ENCODE assay signal across 13 mouse cellular contexts in genomic region chr11:43565852-43566251, GRCm38 (mm10). TPM values are rescaled to one million over a fixed set of nuclear protein-coding genes. Genes with fewer than 3 reads are reported as not detected.
A peak's percentile ranks its signal among the peaks of the same experiment; 100 is the strongest.
DNase-seq lines count a peak whose midpoint lies in the region; ATAC-seq and TF ChIP-seq lines count a peak whose summit lies in the region.
"Had no signal": no experiment of that assay in that cellular context is flagged by ENCODE, and none has a peak within 500 bp of the region (broad histone marks: within the 10 kb centered on the region; RNA-seq: fewer than 3 reads in every experiment).

No protein-coding gene starts in this region.

- H3K4me1 ChIP-seq in hindbrain, embryonic 10.5 days (replicated peaks): peaks cover 67% of the 10 kb centered on the region
- H3K4me1 ChIP-seq in hindbrain, postnatal 0 days (ENCODE audit: insufficient read depth, low read length): peaks cover 9% of the 10 kb centered on the region; the same call in 1 of the 2 replicates
- H3K4me1 ChIP-seq in embryonic facial prominence, embryonic 10.5 days: peaks cover 53% of the 10 kb centered on the region
- H3K4me1 ChIP-seq in intestine, embryonic 15.5 days (replicated peaks): peaks cover 19% of the 10 kb centered on the region; the same call in 1 of the 2 replicates
- peaks cover 11% of the 10 kb centered on the region; the same call in 1 of the 2 replicates for H3K4me1 ChIP-seq in neural tube, embryonic 12.5 days

- peak overlapping the region; percentile 82 for H3K27ac ChIP-seq in hindbrain, embryonic 10.5 days
- no peak overlapping the region for H3K27ac ChIP-seq in hindbrain, postnatal 0 days
- peak overlapping the region; percentile 69 for H3K27ac ChIP-seq in embryonic facial prominence, embryonic 10.5 days (replicated peaks)
- peak overlapping the region; percentile 65 for H3K27ac ChIP-seq in intestine, embryonic 15.5 days
- H3K27ac ChIP-seq in neural tube, embryonic 12.5 days: no peak overlapping the region

- H3K9me3 ChIP-seq in hindbrain, embryonic 10.5 days: no peaks in the 10 kb centered on the region
- H3K9me3 ChIP-seq in hindbrain, postnatal 0 days (ENCODE audit: low read length): no peaks in the 10 kb centered on the region
- no peaks in the 10 kb centered on the region for H3K9me3 ChIP-seq in embryonic facial prominence, embryonic 10.5 days
- no peaks in the 10 kb centered on the region for H3K9me3 ChIP-seq in intestine, embryonic 15.5 days
- no peaks in the 10 kb centered on the region for H3K9me3 ChIP-seq in neural tube, embryonic 12.5 days
- H3K9me3 ChIP-seq: embryonic facial prominence, embryonic 15.5 days had no signal

- no peak overlapping the region; the same call in 1 of the 2 replicates for H3K9ac ChIP-seq in hindbrain, postnatal 0 days (replicated peaks; ENCODE audit: low read length)
- no peak overlapping the region for H3K9ac ChIP-seq in intestine, embryonic 15.5 days
- 0 out of 2 replicates have a peak overlapping the region, but pooled peaks have one; percentile 9 for H3K9ac ChIP-seq in neural tube, embryonic 12.5 days
- H3K9ac ChIP-seq: embryonic facial prominence, embryonic 15.5 days had no signal

- H3K4me2 ChIP-seq in hindbrain, postnatal 0 days (ENCODE audit: low read depth, low read length): no peak overlapping the region
- H3K4me2 ChIP-seq in intestine, embryonic 15.5 days (replicated peaks): peak overlapping the region; percentile 39; the same call in 1 of the 2 replicates
- no peak overlapping the region for H3K4me2 ChIP-seq in neural tube, embryonic 12.5 days (replicated peaks)
- H3K4me2 ChIP-seq: embryonic facial prominence, embryonic 15.5 days had no signal

- H3K36me3 ChIP-seq in hindbrain, embryonic 10.5 days: peaks cover 61% of the 10 kb centered on the region
- H3K36me3 ChIP-seq in hindbrain, postnatal 0 days (ENCODE audit: insufficient read depth, low read length): no peaks in the 10 kb centered on the region
- H3K36me3 ChIP-seq in embryonic facial prominence, embryonic 10.5 days (replicated peaks): peaks cover 72% of the 10 kb centered on the region
- H3K36me3 ChIP-seq in intestine, embryonic 15.5 days: no peaks in the 10 kb centered on the region
- H3K36me3 ChIP-seq in neural tube, embryonic 12.5 days: peaks cover 13% of the 10 kb centered on the region; the same call in 1 of the 2 replicates
- H3K36me3 ChIP-seq: embryonic facial prominence, embryonic 15.5 days had no signal

- ATAC-seq in hindbrain, postnatal 0 days: no peak
- peak; percentile 80 for ATAC-seq in intestine, embryonic 15.5 days
- ATAC-seq in neural tube, embryonic 12.5 days (ENCODE audit: low FRiP score, low read depth): no peak

- no peak for DNase-seq in hindbrain, embryonic 10.5 days (ENCODE audit: low spot score)
- DNase-seq in hindbrain, postnatal 0 days (ENCODE audit: low spot score): no peak
- DNase-seq in embryonic facial prominence, embryonic 10.5 days (ENCODE audit: low spot score): peak; percentile 51
- DNase-seq in adrenal gland, postnatal 10 days: no peak
- DNase-seq in left cerebral cortex, adult 8-10 months (ENCODE audit: low spot score in 2 of 2): no peak
- DNase-seq: kidney, adult 18-20 months; lung, adult 18-20 months; right cerebral cortex, postnatal 25 days had no signal

- no peak overlapping the region for H3K4me3 ChIP-seq in hindbrain, embryonic 10.5 days
- H3K4me3 ChIP-seq in hindbrain, postnatal 0 days (ENCODE audit: low read length): no peak overlapping the region
- H3K4me3 ChIP-seq in embryonic facial prominence, embryonic 10.5 days: 0 out of 2 replicates have a peak overlapping the region, but pooled peaks have one; percentile 2
- no peak overlapping the region for H3K4me3 ChIP-seq in intestine, embryonic 15.5 days (replicated peaks)
- H3K4me3 ChIP-seq in neural tube, embryonic 12.5 days: no peak overlapping the region
- H3K4me3 ChIP-seq: embryonic facial prominence, embryonic 15.5 days had no signal

- H3K27me3 ChIP-seq in hindbrain, embryonic 10.5 days (ENCODE audit: insufficient read depth, poor library complexity, severe bottlenecking): no peaks in the 10 kb centered on the region
- no peaks in the 10 kb centered on the region for H3K27me3 ChIP-seq in hindbrain, postnatal 0 days (ENCODE audit: insufficient read depth, low read length)
- H3K27me3 ChIP-seq in embryonic facial prominence, embryonic 10.5 days (replicated peaks; ENCODE audit: low read depth, poor library complexity, severe bottlenecking): no peaks in the 10 kb centered on the region
- H3K27me3 ChIP-seq in intestine, embryonic 15.5 days (replicated peaks): no peaks in the 10 kb centered on the region
- H3K27me3 ChIP-seq in neural tube, embryonic 12.5 days (replicated peaks): no peaks in the 10 kb centered on the region
- H3K27me3 ChIP-seq: embryonic facial prominence, embryonic 15.5 days had no signal

- 8% methylated on average over 8 of the region's 8 CpGs for WGBS in hindbrain, embryonic 10.5 days
- 21% methylated on average over 8 of the region's 8 CpGs for WGBS in hindbrain, postnatal 0 days
- 7% methylated on average over 8 of the region's 8 CpGs for WGBS in embryonic facial prominence, embryonic 10.5 days
- 22% methylated on average over 8 of the region's 8 CpGs for WGBS in intestine, embryonic 15.5 days
- WGBS in neural tube, embryonic 12.5 days: 11% methylated on average over 8 of the region's 8 CpGs

- no peak for TF ChIP-seq CTCF in hindbrain, postnatal 0 days (IDR thresholded peaks at IDR 0.05; ENCODE audit: low read depth)

RNA-seq across cellular contexts. Expression of gene 4933415A04Rik, which starts 21.0 kb away (rescaled TPM):
- 10.4 and 12.8 TPM in 2 replicates for polyA plus RNA-seq in hindbrain, embryonic 10.5 days (2016; fragmentation: Nextera tagmentation; extraction: Ambion mirVana)
- 0.14 and 0.99 TPM in 2 replicates for total RNA-seq in hindbrain, postnatal 0 days (2014; rRNA removed)
- polyA plus RNA-seq in hindbrain, postnatal 0 days (2015; fragmentation: Nextera tagmentation; extraction: Ambion mirVana): 2.6 and 2.9 TPM in 2 replicates
- polyA plus RNA-seq in embryonic facial prominence, embryonic 10.5 days (2016; fragmentation: Nextera tagmentation; extraction: Ambion mirVana): 12.4 and 13.7 TPM in 2 replicates
- polyA plus RNA-seq in intestine, embryonic 15.5 days (2015; fragmentation: Nextera tagmentation; extraction: Ambion mirVana): 4.4 and 5.4 TPM in 2 replicates
- polyA plus RNA-seq in neural tube, embryonic 12.5 days (2016; fragmentation: Nextera tagmentation; extraction: Ambion mirVana): 8.3 and 10.1 TPM in 2 replicates
- 1 to 10 TPM; 1.8 TPM for total RNA-seq in adrenal gland, postnatal 10 days (2021)
- total RNA-seq in left cerebral cortex, adult 8-10 months (2022): 1 to 10 TPM in 1 of 4 experiments, under 1 TPM in 3; 0.53 to 1.1 (median 0.86) TPM

RNA-seq across cellular contexts. Expression of gene Fabp6, which starts 35.5 kb away (rescaled TPM):
- not detected in 2 replicates for polyA plus RNA-seq in hindbrain, embryonic 10.5 days (2016; fragmentation: Nextera tagmentation; extraction: Ambion mirVana)
- not detected in 2 replicates for total RNA-seq in hindbrain, postnatal 0 days (2014; rRNA removed)
- polyA plus RNA-seq in hindbrain, postnatal 0 days (2015; fragmentation: Nextera tagmentation; extraction: Ambion mirVana): not detected in 2 replicates
- polyA plus RNA-seq in embryonic facial prominence, embryonic 10.5 days (2016; fragmentation: Nextera tagmentation; extraction: Ambion mirVana): not detected in 2 replicates
- 1.2 TPM in 2 replicates for polyA plus RNA-seq in intestine, embryonic 15.5 days (2015; fragmentation: Nextera tagmentation; extraction: Ambion mirVana)
- not detected in 2 replicates for polyA plus RNA-seq in neural tube, embryonic 12.5 days (2016; fragmentation: Nextera tagmentation; extraction: Ambion mirVana)
- total RNA-seq in adrenal gland, postnatal 10 days (2021): not detected
- total RNA-seq in left cerebral cortex, adult 8-10 months (2022): not detected
- total RNA-seq: gastrocnemius, adult 8-10 months had no signal
- polyA plus RNA-seq: testis, adult 2 months had no signal

RNA-seq across cellular contexts. Expression of gene Ccnjl, which starts 37.3 kb away (rescaled TPM):
- 37.4 and 45.5 TPM in 2 replicates for polyA plus RNA-seq in hindbrain, embryonic 10.5 days (2016; fragmentation: Nextera tagmentation; extraction: Ambion mirVana)
- 2.4 and 3.5 TPM in 2 replicates for total RNA-seq in hindbrain, postnatal 0 days (2014; rRNA removed)
- 4.6 and 5.5 TPM in 2 replicates for polyA plus RNA-seq in hindbrain, postnatal 0 days (2015; fragmentation: Nextera tagmentation; extraction: Ambion mirVana)
- polyA plus RNA-seq in embryonic facial prominence, embryonic 10.5 days (2016; fragmentation: Nextera tagmentation; extraction: Ambion mirVana): 37.8 and 39.6 TPM in 2 replicates
- polyA plus RNA-seq in intestine, embryonic 15.5 days (2015; fragmentation: Nextera tagmentation; extraction: Ambion mirVana): 15.9 and 16.6 TPM in 2 replicates
- 36.3 and 38.7 TPM in 2 replicates for polyA plus RNA-seq in neural tube, embryonic 12.5 days (2016; fragmentation: Nextera tagmentation; extraction: Ambion mirVana)
- total RNA-seq in adrenal gland, postnatal 10 days (2021): 1 to 10 TPM; 8.4 to 9.9 TPM
- 1 to 10 TPM; 2.8 to 4.0 (median 3.2) TPM for total RNA-seq in left cerebral cortex, adult 8-10 months (2022)

Comparison
In these comparisons a context has a peak if more than half of its experiments do, and no peak if none do; other contexts are left out.
1. H3K27ac ChIP-seq: peak in hindbrain, embryonic 10.5 days (single experiment), embryonic facial prominence, embryonic 10.5 days (single experiment) and intestine, embryonic 15.5 days (single experiment); none in hindbrain, postnatal 0 days (single experiment) and neural tube, embryonic 12.5 days (single experiment).